ENCODE assay signal across 8 mouse cellular contexts in the genomic region with DNA sequence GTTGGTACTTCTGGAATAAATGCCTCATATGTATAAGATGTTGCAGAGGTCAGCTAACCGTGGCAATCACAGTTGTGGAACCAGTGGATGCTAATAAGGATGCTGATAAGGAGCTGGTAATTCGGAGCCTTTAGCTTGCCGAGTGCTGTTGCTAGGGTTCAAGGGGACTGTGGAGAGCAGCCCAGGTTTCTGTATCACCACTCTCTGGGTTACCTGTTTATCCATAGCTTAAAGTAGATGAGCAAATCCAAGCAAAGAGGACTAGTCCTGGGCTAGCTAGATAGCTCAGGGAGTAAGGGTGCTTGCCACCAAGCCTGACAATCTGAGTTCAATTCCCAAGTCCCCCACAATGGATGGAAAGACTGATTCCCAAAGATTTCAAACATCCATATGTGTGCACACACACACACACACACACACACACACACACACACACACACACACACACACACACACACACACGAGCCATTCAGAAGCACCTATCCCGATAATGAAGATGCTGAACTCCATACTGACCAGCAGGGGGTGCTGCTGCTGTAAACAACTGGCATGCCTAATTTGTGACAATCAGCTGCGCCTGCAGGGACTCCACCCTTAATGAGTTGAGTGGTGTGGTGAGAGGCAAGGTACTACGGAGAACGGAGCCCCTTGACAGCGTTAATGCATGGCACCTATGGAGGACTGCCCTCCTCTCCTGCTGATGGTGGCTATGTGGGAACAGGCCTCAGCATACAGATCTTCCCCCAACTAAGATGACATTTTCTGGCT.
DNase-seq lines count a peak whose midpoint lies in the region; ATAC-seq and TF ChIP-seq lines count a peak whose summit lies in the region.
"Had no signal": no experiment of that assay in that cellular context is flagged by ENCODE, and none has a peak within 500 bp of the region (broad histone marks: within the 10 kb centered on the region; RNA-seq: fewer than 3 reads in every experiment).

No protein-coding gene starts in this region.

- POLR2A ChIA-PET in Patski (lab: Charles Lee), result no interaction called here

- ATAC-seq in Patski, result no peak

- H3K27me3 ChIP-seq in Patski, result no peaks in the 10 kb centered on the region
- H3K27me3 ChIP-seq: hindbrain, embryonic 15.5 days had no signal

- in situ Hi-C loops in Patski (cut with MboI; ENCODE audit: low pct_unique_long_range_greater_than_20kb), result loop anchor here (5.0 to 25.0 kb wide), 3 partner anchors 163 to 343 kb away; no protein-coding TSS in a partner anchor

- CTCF ChIA-PET in Patski (lab: Charles Lee), result interaction anchor here (0.8 to 4.9 kb wide), 9 partner anchors 12 to 228 kb away, joined by 3 to 34 read pairs (median 4); no protein-coding TSS in a partner anchor

- peak; percentile 70 for TF ChIP-seq CTCF in Patski (IDR thresholded peaks at IDR 0.05)

- peak; percentile 71 for DNase-seq in CD4-positive, CD25-positive, alpha-beta regulatory T cell, adult 2 months (ENCODE audit: low read depth, low spot score)
- no peak for DNase-seq in Patski (ENCODE audit: low read depth, low spot score)
- DNase-seq in cerebellum, postnatal 25 days, result peak; percentile 30 to 64
- DNase-seq in gastrocnemius, postnatal 25 days, result peak; percentile 20
- peak; percentile 78 for DNase-seq in kidney, postnatal 10 days
- peak; percentile 61 for DNase-seq in lung, postnatal 36 days
- peak; percentile 40 for DNase-seq in retina, adult 2 months (ENCODE audit: low read depth, low spot score)
